Mouse (Mus musculus) ovary, postnatal 14 days (tissue): Measurements from ENCODE around the gene Slc38a10.

ENCODE experiments used
- DNase-seq: peaks from one replicate; pipeline ENCODE4 v3.0.0; 2022; ENCODE audit warnings: low spot score

Gene Slc38a10

GRCm38 (mm10) chr11:120137625-120138004 lies 13.5 kb downstream of the Slc38a10 start:
- no peak for DNase-seq

GRCm38 (mm10) chr11:120136796-120137624 lies 14.1 kb downstream of the Slc38a10 start:
- DNase-seq = no peak

GRCm38 (mm10) chr11:120136195-120136594 lies 15.0 kb downstream of the Slc38a10 start:
- DNase-seq = no peak

GRCm38 (mm10) chr11:120134847-120135530 lies 16.2 kb downstream of the Slc38a10 start:
- no peak for DNase-seq

- no peak for DNase-seq
These were observed 17.0 kb downstream of the Slc38a10 start for GRCm38 (mm10) chr11:120134148-120134547.

- DNase-seq = no peak
These were observed 21.9 kb downstream of the Slc38a10 start for GRCm38 (mm10) chr11:120129281-120129680.

- no peak for DNase-seq
These were observed 24.3 kb downstream of the Slc38a10 start for GRCm38 (mm10) chr11:120126845-120127244.

- DNase-seq = no peak
These were observed 29.0 kb downstream of the Slc38a10 start for GRCm38 (mm10) chr11:120122126-120122525.

- DNase-seq = peak; percentile 34
These were observed 30.3 kb downstream of the Slc38a10 start for GRCm38 (mm10) chr11:120120642-120121420.

GRCm38 (mm10) chr11:120119936-120120541 lies 31.1 kb downstream of the Slc38a10 start:
- no peak for DNase-seq

- no peak for DNase-seq
These were observed 32.0 kb downstream of the Slc38a10 start for GRCm38 (mm10) chr11:120119108-120119507.

GRCm38 (mm10) chr11:120117626-120118025 lies 33.5 kb downstream of the Slc38a10 start:
- no peak for DNase-seq

GRCm38 (mm10) chr11:120114488-120115215 lies 36.5 kb downstream of the Slc38a10 start:
- no peak for DNase-seq

GRCm38 (mm10) chr11:120112136-120112535 lies 39.0 kb downstream of the Slc38a10 start:
- DNase-seq = no peak

GRCm38 (mm10) chr11:120111033-120111432 lies 40.1 kb downstream of the Slc38a10 start:
- peak; percentile 52 for DNase-seq

- no peak for DNase-seq
These were observed 40.6 kb downstream of the Slc38a10 start for GRCm38 (mm10) chr11:120110554-120110953.

GRCm38 (mm10) chr11:120109558-120110210 lies 41.5 kb downstream of the Slc38a10 start:
- DNase-seq = no peak

- no peak for DNase-seq
These were observed 43.4 kb downstream of the Slc38a10 start for GRCm38 (mm10) chr11:120107796-120108195.

- DNase-seq = no peak
These were observed 44.1 kb downstream of the Slc38a10 start for GRCm38 (mm10) chr11:120107026-120107425.

GRCm38 (mm10) chr11:120103431-120103997 lies 47.6 kb downstream of the Slc38a10 start:
- DNase-seq = no peak
